Mouse (Mus musculus): ENCODE results near the gene Lama1. TPM values are rescaled to one million over a fixed set of nuclear protein-coding genes. Genes with fewer than 3 reads are reported as not detected.

The Lama1 gene
- polyA plus RNA-seq, 1 experiment from 2014 or later = 1.4 TPM

- no peaks in the 10 kb centered on the region for H3K27me3 ChIP-seq
- ATAC-seq = no peak
- no peak for TF ChIP-seq CTCF (IDR thresholded peaks at IDR 0.05)
- CTCF ChIA-PET = no interaction called here
- in situ Hi-C loops (cut with MboI; ENCODE audit: low pct_unique_long_range_greater_than_20kb) = no loop called here
- no peak for DNase-seq (ENCODE audit: low read depth, low spot score)
- POLR2A ChIA-PET = no interaction called here
Observed at GRCm38 (mm10) chr17:67764167-67764871, 67.3 kb downstream of the Lama1 start.

GRCm38 (mm10) chr17:67773608-67774007 lies 76.5 kb downstream of the Lama1 start:
- POLR2A ChIA-PET = no interaction called here
- H3K27me3 ChIP-seq = no peaks in the 10 kb centered on the region
- in situ Hi-C loops (cut with MboI; ENCODE audit: low pct_unique_long_range_greater_than_20kb) = loop anchor here (5.0 kb wide), 1 partner anchor 121 kb away; no protein-coding TSS in a partner anchor
- no peak for ATAC-seq
- no peak for TF ChIP-seq CTCF (IDR thresholded peaks at IDR 0.05)
- CTCF ChIA-PET = interaction anchor here (2.0 kb wide), 2 partner anchors 33 to 122 kb away, joined by 5 to 8 read pairs; no protein-coding TSS in a partner anchor
- no peak for DNase-seq (ENCODE audit: low read depth, low spot score)

GRCm38 (mm10) chr17:67776764-67777163 lies 79.7 kb downstream of the Lama1 start:
- no peaks in the 10 kb centered on the region for H3K27me3 ChIP-seq
- peak; percentile 79 for TF ChIP-seq CTCF (IDR thresholded peaks at IDR 0.05)
- no peak for ATAC-seq
- CTCF ChIA-PET = interaction anchor here (0.8 to 1.2 kb wide), 4 partner anchors 14 to 126 kb away, joined by 3 to 4 read pairs (median 4); no protein-coding TSS in a partner anchor
- in situ Hi-C loops (cut with MboI; ENCODE audit: low pct_unique_long_range_greater_than_20kb) = no loop called here
- no peak for DNase-seq (ENCODE audit: low read depth, low spot score)
- POLR2A ChIA-PET = no interaction called here

- DNase-seq (ENCODE audit: low read depth, low spot score) = peak; percentile 44
- ATAC-seq = peak; percentile 92
- CTCF ChIA-PET = interaction anchor here (0.6 to 2.5 kb wide), 12 partner anchors 10 to 128 kb away, joined by 3 to 25 read pairs (median 4); no protein-coding TSS in a partner anchor
- no peaks in the 10 kb centered on the region for H3K27me3 ChIP-seq
- peak; percentile 77 for TF ChIP-seq CTCF (IDR thresholded peaks at IDR 0.05)
- in situ Hi-C loops (cut with MboI; ENCODE audit: low pct_unique_long_range_greater_than_20kb) = no loop called here
- POLR2A ChIA-PET = interaction anchor here (0.6 kb wide), 1 partner anchor 58 kb away, joined by 3 read pairs; no protein-coding TSS in a partner anchor
Observed at GRCm38 (mm10) chr17:67779812-67780211, 82.8 kb downstream of the Lama1 start.

- H3K27me3 ChIP-seq = no peaks in the 10 kb centered on the region
- ChIA-PET CTCF (interaction anchor here (1.2 kb wide), 1 partner anchor 15 kb away, joined by 4 read pairs; no protein-coding TSS in a partner anchor), POLR2A (no interaction called here)
- no peak for TF ChIP-seq CTCF (IDR thresholded peaks at IDR 0.05)
- in situ Hi-C loops (cut with MboI; ENCODE audit: low pct_unique_long_range_greater_than_20kb) = no loop called here
- DNase-seq (ENCODE audit: low read depth, low spot score) (no peak), ATAC-seq (no peak)
Observed at GRCm38 (mm10) chr17:67791091-67791490, 94.0 kb downstream of the Lama1 start.

GRCm38 (mm10) chr17:67809171-67809570 lies 112.1 kb downstream of the Lama1 start:
- DNase-seq (ENCODE audit: low read depth, low spot score) (no peak), ATAC-seq (no peak)
- ChIA-PET CTCF (no interaction called here), POLR2A (no interaction called here)
- no peaks in the 10 kb centered on the region for H3K27me3 ChIP-seq
- TF ChIP-seq CTCF (IDR thresholded peaks at IDR 0.05) = no peak
- in situ Hi-C loops (cut with MboI; ENCODE audit: low pct_unique_long_range_greater_than_20kb) = no loop called here

- CTCF ChIA-PET = no interaction called here
- POLR2A ChIA-PET = no interaction called here
- no peak for DNase-seq (ENCODE audit: low read depth, low spot score)
- no peak for ATAC-seq
- TF ChIP-seq CTCF (IDR thresholded peaks at IDR 0.05) = no peak
- in situ Hi-C loops (cut with MboI; ENCODE audit: low pct_unique_long_range_greater_than_20kb) = no loop called here
- no peaks in the 10 kb centered on the region for H3K27me3 ChIP-seq
Observed at GRCm38 (mm10) chr17:67813666-67814065, 116.6 kb downstream of the Lama1 start.

- in situ Hi-C loops (cut with MboI; ENCODE audit: low pct_unique_long_range_greater_than_20kb) = no loop called here
- no peak for TF ChIP-seq CTCF (IDR thresholded peaks at IDR 0.05)
- ATAC-seq = no peak
- ChIA-PET CTCF (interaction anchor here (1.6 kb wide), 1 partner anchor 36 kb away, joined by 4 read pairs; no protein-coding TSS in a partner anchor), POLR2A (no interaction called here)
- H3K27me3 ChIP-seq = no peaks in the 10 kb centered on the region
- no peak for DNase-seq (ENCODE audit: low read depth, low spot score)
Observed at GRCm38 (mm10) chr17:67815720-67816119, 118.7 kb downstream of the Lama1 start.

GRCm38 (mm10) chr17:67816916-67817315 lies 119.9 kb downstream of the Lama1 start:
- no peak for TF ChIP-seq CTCF (IDR thresholded peaks at IDR 0.05)
- no peak for DNase-seq (ENCODE audit: low read depth, low spot score)
- ChIA-PET CTCF (interaction anchor here (1.6 kb wide), 1 partner anchor 37 kb away, joined by 4 read pairs; no protein-coding TSS in a partner anchor), POLR2A (no interaction called here)
- no peak for ATAC-seq
- in situ Hi-C loops (cut with MboI; ENCODE audit: low pct_unique_long_range_greater_than_20kb) = no loop called here
- no peaks in the 10 kb centered on the region for H3K27me3 ChIP-seq

GRCm38 (mm10) chr17:67827431-67827830 lies 130.4 kb downstream of the Lama1 start:
- ATAC-seq = no peak
- ChIA-PET POLR2A (no interaction called here), CTCF (interaction anchor here (0.7 to 2.3 kb wide), 2 partner anchors 10 to 175 kb away, joined by 4 to 9 read pairs; no protein-coding TSS in a partner anchor)
- in situ Hi-C loops (cut with MboI; ENCODE audit: low pct_unique_long_range_greater_than_20kb) = loop anchor here (10.0 kb wide), 1 partner anchor 173 kb away; no protein-coding TSS in a partner anchor
- no peak for DNase-seq (ENCODE audit: low read depth, low spot score)
- TF ChIP-seq CTCF (IDR thresholded peaks at IDR 0.05) = no peak
- H3K27me3 ChIP-seq = no peaks in the 10 kb centered on the region

All from Patski (cell line).